Mouse (Mus musculus) effector memory CD4-positive, alpha-beta T cell, adult 5 months (primary cell): ENCODE data around the gene AI464131. TPM values are rescaled to one million over a fixed set of nuclear protein-coding genes. Genes with fewer than 3 reads are reported as not detected.

Experiments used
- polyA plus RNA-seq: library from polyadenylated mRNA; unstranded; fragments of 100-300 nt; shearing (Covaris generic); gene quantifications from one replicate; pipeline ENCODE4 v1.2.1, GENCODE M21; 2017

The AI464131 gene
- not detected for polyA plus RNA-seq

GRCm38 (mm10) chr4:41502986-41503412 is at the start of gene AI464131:
Gene AI464131, minus strand, starts transcription at chr4:41503076.

GRCm38 (mm10) chr4:41517233-41517632 is 14.4 kb upstream of the AI464131 start, which contains the start of gene 1110017D15Rik:
Gene 1110017D15Rik, minus strand, starts transcription at chr4:41517333.

GRCm38 (mm10) chr4:41464345-41465286 is 38.3 kb downstream of the AI464131 start, which contains the start of the genes Kif24 and Nudt2:
Gene Kif24, minus strand, starts transcription at chr4:41464887.
Gene Nudt2, plus strand, starts transcription at chr4:41465151.

Other genes with a start within 250 kb of the AI464131 start
- gene Ubap2, start 227.9 kb downstream of the AI464131 start, polyA plus RNA-seq = 58.7 TPM
- gene Dcaf12, start 188.2 kb downstream of the AI464131 start, polyA plus RNA-seq = 59.5 TPM
- gene Ubap1, start 154.1 kb downstream of the AI464131 start, polyA plus RNA-seq = 98.3 TPM
- 0.87 TPM for gene Kif24, start 38.2 kb downstream of the AI464131 start, polyA plus RNA-seq
- gene Nudt2, start 37.9 kb downstream of the AI464131 start, polyA plus RNA-seq = 10.3 TPM
- gene 1110017D15Rik, start 14.3 kb upstream of the AI464131 start, polyA plus RNA-seq = not detected
- gene Fam219a, start 66.5 kb upstream of the AI464131 start, polyA plus RNA-seq = 6.4 TPM
- gene Dnaic1, start 66.7 kb upstream of the AI464131 start, polyA plus RNA-seq = not detected
- not detected for gene Enho, start 137.2 kb upstream of the AI464131 start, polyA plus RNA-seq
- gene Cntfr, start 194.0 kb upstream of the AI464131 start, polyA plus RNA-seq = not detected
- 6.8 TPM for gene Il11ra1, start 196.9 kb upstream of the AI464131 start, polyA plus RNA-seq
- 22.5 TPM for gene Rpp25l, start 210.5 kb upstream of the AI464131 start, polyA plus RNA-seq
- 100 TPM for gene Dctn3, start 220.1 kb upstream of the AI464131 start, polyA plus RNA-seq
- not detected for gene Arid3c, start 228.1 kb upstream of the AI464131 start, polyA plus RNA-seq